9 mouse cellular contexts compared by ENCODE assay signal in genomic region chr9:23254237-23255214, GRCm38 (mm10). TPM values are rescaled to one million over a fixed set of nuclear protein-coding genes. Genes with fewer than 3 reads are reported as not detected.
DNase-seq lines count a peak whose midpoint lies in the region; ATAC-seq lines count a peak whose summit lies in the region.
"Had no signal": no experiment of that assay in that cellular context is flagged by ENCODE, and none has a peak within 500 bp of the region (broad histone marks: within the 10 kb centered on the region; RNA-seq: fewer than 3 reads in every experiment).

No protein-coding gene starts in this region.

- no peaks in the 10 kb centered on the region for H3K36me3 ChIP-seq in embryonic facial prominence, embryonic 14.5 days (ENCODE audit: control insufficient read depth, insufficient read depth, low read length)
- H3K36me3 ChIP-seq in hindbrain, embryonic 16.5 days (ENCODE audit: control insufficient read depth, insufficient read depth, low read length) = no peaks in the 10 kb centered on the region
- no peaks in the 10 kb centered on the region for H3K36me3 ChIP-seq in neural tube, embryonic 14.5 days (ENCODE audit: control insufficient read depth, insufficient read depth, low read length)

- peak; percentile 34 to 37 for DNase-seq in left cerebral cortex, adult 18-20 months (ENCODE audit: low spot score in 2 of 2)
- no peak for DNase-seq in left cerebral cortex, adult 11 months (ENCODE audit: low spot score)
- no peak for DNase-seq in embryonic facial prominence, embryonic 14.5 days (ENCODE audit: low spot score)
- no peak for DNase-seq in yolk sac, embryonic 10.5 days (ENCODE audit: low spot score)
- DNase-seq in layer of hippocampus, postnatal 25 days (ENCODE audit: extremely low spot score in 1 of 2, low spot score in 1 of 2) = no peak
- no peak for DNase-seq in layer of hippocampus, adult 11-12 months (ENCODE audit: low spot score)

- H3K27me3 ChIP-seq in embryonic facial prominence, embryonic 14.5 days (replicated peaks; ENCODE audit: control insufficient read depth, insufficient read depth, low read length) = no peaks in the 10 kb centered on the region; the same call in 1 of the 2 replicates
- no peaks in the 10 kb centered on the region for H3K27me3 ChIP-seq in hindbrain, embryonic 16.5 days (replicated peaks; ENCODE audit: control insufficient read depth, insufficient read depth, low read length)
- H3K27me3 ChIP-seq in neural tube, embryonic 14.5 days (ENCODE audit: control insufficient read depth, insufficient read depth, low read length) = no peaks in the 10 kb centered on the region
- H3K27me3 ChIP-seq: megakaryocyte, embryonic 14.5 days had no signal

- no peak for ATAC-seq in embryonic facial prominence, embryonic 14.5 days (ENCODE audit: low read depth)
- peak; percentile 74 for ATAC-seq in hindbrain, embryonic 16.5 days
- peak; percentile 72 for ATAC-seq in neural tube, embryonic 14.5 days (ENCODE audit: low read depth)

- H3K4me1 ChIP-seq in embryonic facial prominence, embryonic 14.5 days (ENCODE audit: control insufficient read depth, insufficient read depth, low read length) = peaks cover 7% of the 10 kb centered on the region; the same call in 1 of the 2 replicates
- H3K4me1 ChIP-seq in hindbrain, embryonic 16.5 days (ENCODE audit: control insufficient read depth, insufficient read depth, low read depth, low read length) = peaks cover 3% of the 10 kb centered on the region
- H3K4me1 ChIP-seq in neural tube, embryonic 14.5 days (ENCODE audit: control insufficient read depth, insufficient read depth, low read length) = no peaks in the 10 kb centered on the region; the same call in 1 of the 2 replicates
- H3K4me1 ChIP-seq: megakaryocyte, embryonic 14.5 days had no signal

- 0 out of 2 replicates have a peak, but pooled peaks cover 7% of the 10 kb centered on the region for H3K9me3 ChIP-seq in embryonic facial prominence, embryonic 14.5 days (ENCODE audit: control insufficient read depth, low read length)
- H3K9me3 ChIP-seq in hindbrain, embryonic 16.5 days (ENCODE audit: control insufficient read depth, low read length) = peaks cover 3% of the 10 kb centered on the region
- no peaks in the 10 kb centered on the region for H3K9me3 ChIP-seq in neural tube, embryonic 14.5 days (ENCODE audit: control insufficient read depth, low read length)
- H3K9me3 ChIP-seq: megakaryocyte, embryonic 14.5 days had no signal

- 0 out of 2 replicates have a peak overlapping the region, but pooled peaks have one; percentile 44 for H3K27ac ChIP-seq in embryonic facial prominence, embryonic 14.5 days (replicated peaks; ENCODE audit: low read depth, low read length)
- H3K27ac ChIP-seq in hindbrain, embryonic 16.5 days (ENCODE audit: low read depth, low read length) = no peak overlapping the region
- H3K27ac ChIP-seq in neural tube, embryonic 14.5 days (ENCODE audit: low read depth, low read length) = no peak overlapping the region

- H3K9ac ChIP-seq in embryonic facial prominence, embryonic 14.5 days (ENCODE audit: low read depth, low read length) = peak overlapping the region; percentile 40
- H3K9ac ChIP-seq in hindbrain, embryonic 16.5 days (ENCODE audit: low read depth, low read length) = peak overlapping the region; percentile 46
- H3K9ac ChIP-seq in neural tube, embryonic 14.5 days (replicated peaks; ENCODE audit: low read depth, low read length) = 0 out of 2 replicates have a peak overlapping the region, but pooled peaks have one; percentile 2

- WGBS in embryonic facial prominence, embryonic 14.5 days = 42% methylated on average over 37 of the region's 37 CpGs
- 22% methylated on average over 37 of the region's 37 CpGs for WGBS in hindbrain, embryonic 16.5 days
- 35% methylated on average over 37 of the region's 37 CpGs for WGBS in neural tube, embryonic 14.5 days

- peak overlapping the region; percentile 53 for H3K4me2 ChIP-seq in embryonic facial prominence, embryonic 14.5 days (ENCODE audit: low read depth, low read length)
- H3K4me2 ChIP-seq in hindbrain, embryonic 16.5 days (ENCODE audit: low read length) = peak overlapping the region; percentile 57
- H3K4me2 ChIP-seq in neural tube, embryonic 14.5 days (ENCODE audit: low read depth, low read length) = peak overlapping the region; percentile 47

- peak overlapping the region; percentile 26 for H3K4me3 ChIP-seq in embryonic facial prominence, embryonic 14.5 days (ENCODE audit: low read depth, low read length)
- H3K4me3 ChIP-seq in hindbrain, embryonic 16.5 days (ENCODE audit: low read length) = peak overlapping the region; percentile 30
- peak overlapping the region; percentile 22; the same call in 1 of the 2 replicates for H3K4me3 ChIP-seq in neural tube, embryonic 14.5 days (ENCODE audit: low read depth, low read length)
- H3K4me3 ChIP-seq: megakaryocyte, embryonic 14.5 days had no signal

RNA-seq across cellular contexts. Expression of gene Bmper, which starts 31.6 kb away (rescaled TPM):
- 10 to 100 TPM in 1 of 2 experiments, 1 to 10 TPM in 1; 6.4 to 11.8 TPM for total RNA-seq in left cerebral cortex, adult 18-20 months (2021)
- 23.1 and 26.0 TPM in 2 replicates for polyA plus RNA-seq in embryonic facial prominence, embryonic 14.5 days (2014; fragmentation: Nextera tagmentation; extraction: Ambion mirVana)
- polyA plus RNA-seq in hindbrain, embryonic 16.5 days (2015; fragmentation: Nextera tagmentation; extraction: Ambion mirVana) = 8.7 and 9.9 TPM in 2 replicates
- 10.4 and 12.4 TPM in 2 replicates for polyA plus RNA-seq in neural tube, embryonic 14.5 days (2014; fragmentation: Nextera tagmentation; extraction: Ambion mirVana)
- 1 to 10 TPM; 3.9 to 5.3 TPM for total RNA-seq in layer of hippocampus, postnatal 25 days (2021)

Comparison
In these comparisons a context has a peak if more than half of its experiments do, and no peak if none do; other contexts are left out.
1. DNase-seq: peak in left cerebral cortex, adult 18-20 months (2 of 2); none in left cerebral cortex, adult 11 months (single experiment), embryonic facial prominence, embryonic 14.5 days (single experiment), yolk sac, embryonic 10.5 days (single experiment), layer of hippocampus, postnatal 25 days (0 of 2) and layer of hippocampus, adult 11-12 months (single experiment).
2. Peak in every context shown above with its lines, with median percentiles within 50 percentile points of each other: H3K4me2 ChIP-seq, H3K4me3 ChIP-seq and H3K9ac ChIP-seq.